Mouse (Mus musculus) liver, embryonic 13.5 days (tissue): ENCODE results near the gene Rpe65. TPM values are rescaled to one million over a fixed set of nuclear protein-coding genes. Genes with fewer than 3 reads are reported as not detected.

Source experiments
- ATAC-seq: fragments of 200-750 bp; cut with Nextera tagmentation; 2 replicates; pipeline ENCODE4 v1.8.0; 2017; ENCODE audit warnings: low read depth, mild to moderate bottlenecking, moderate number of reproducible peaks, moderate library complexity
- DNase-seq: peaks from one replicate; pipeline ENCODE4 v3.0.0; 2022
- H3K27ac ChIP-seq: fragments of 300-500 bp; sonication (generic); 2 replicates; pipeline ENCODE4 v1.5.1; 2015; ENCODE audit warnings: moderate library complexity, mild to moderate bottlenecking, inconsistent platforms
- H3K27me3 ChIP-seq: fragments of 300-500 bp; sonication (generic); 2 replicates; pipeline ENCODE4 v1.6.1; 2015; ENCODE audit warnings: mild to moderate bottlenecking, inconsistent platforms
- H3K36me3 ChIP-seq: fragments of 300-500 bp; sonication (generic); 2 replicates; pipeline ENCODE4 v1.6.1; 2015; ENCODE audit warnings: mild to moderate bottlenecking, inconsistent platforms
- H3K4me1 ChIP-seq: fragments of 300-500 bp; sonication (generic); replicated peaks from 2 replicates; pipeline ENCODE4 v1.6.1; 2015; ENCODE audit warnings: inconsistent platforms
- H3K4me2 ChIP-seq: fragments of 300-500 bp; sonication (generic); 2 replicates; pipeline ENCODE4 v1.6.1; 2015; ENCODE audit warnings: inconsistent platforms, mild to moderate bottlenecking, moderate library complexity
- H3K4me3 ChIP-seq: fragments of 300-500 bp; sonication (generic); replicated peaks from 2 replicates; pipeline ENCODE4 v1.5.1; 2015; ENCODE audit warnings: mild to moderate bottlenecking, inconsistent platforms
- H3K9ac ChIP-seq: fragments of 300-500 bp; sonication (generic); 2 replicates; pipeline ENCODE4 v1.6.1; 2015; ENCODE audit warnings: mild to moderate bottlenecking, inconsistent platforms
- H3K9me3 ChIP-seq: fragments of 300-500 bp; sonication (generic); replicated peaks from 2 replicates; pipeline ENCODE4 v1.6.1; 2016; ENCODE audit warnings: inconsistent platforms
- WGBS: fragments of 180-500 bp; shearing (Covaris S2); methylation state at CpG from one replicate; pipeline ENCODE4 v1.1.7; 2015; ENCODE audit not compliant: insufficient replicate concordance; 5-methylcytosine and 5-hydroxymethylcytosine counted together
- polyA plus RNA-seq: library from polyadenylated mRNA; unstranded; fragments of >200 nt; fragmentation: Nextera tagmentation; extraction: Ambion mirVana; gene quantifications from 2 replicates; pipeline ENCODE4 v1.2.1, GENCODE M21; 2015

Rpe65 gene
- not detected in 2 replicates for polyA plus RNA-seq

DNA sequence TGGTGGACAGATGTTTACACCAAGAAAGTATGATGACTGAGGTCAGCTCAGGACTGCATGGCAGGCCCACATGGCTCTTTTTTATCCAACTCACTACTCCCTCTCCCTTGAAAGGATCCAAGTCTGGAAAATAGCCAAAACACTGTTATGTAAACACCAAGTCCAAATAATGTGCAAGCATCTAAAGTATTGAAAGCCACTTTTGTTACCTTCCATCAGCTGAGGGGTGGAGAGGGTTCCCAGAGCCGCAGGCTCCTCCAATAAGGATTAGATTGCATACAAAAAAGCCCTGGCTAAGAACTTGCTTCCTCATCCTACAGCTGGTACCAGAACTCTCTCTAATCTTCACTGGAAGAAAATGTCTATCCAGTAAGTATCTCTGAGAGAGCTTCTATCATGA is at the start of gene Rpe65:
Gene Rpe65 (plus strand): TSS at position 301 of the 400 bp plus-strand sequence.
- no peaks in the 10 kb centered on the region for H3K4me1 ChIP-seq
- H3K9me3 ChIP-seq, result no peaks in the 10 kb centered on the region
- no peak within 1 kb of the TSS for H3K9ac ChIP-seq
- DNase-seq, result no peak
- H3K27me3 ChIP-seq, result no peaks in the 10 kb centered on the region
- 47% methylated on average over 1 of the region's 1 CpGs for WGBS
- no peak for ATAC-seq
- no peak within 1 kb of the TSS for H3K27ac ChIP-seq
- H3K4me3 ChIP-seq, result no peak within 1 kb of the TSS
- no peak within 1 kb of the TSS for H3K4me2 ChIP-seq
- H3K36me3 ChIP-seq, result no peaks in the 10 kb centered on the region

DNA sequence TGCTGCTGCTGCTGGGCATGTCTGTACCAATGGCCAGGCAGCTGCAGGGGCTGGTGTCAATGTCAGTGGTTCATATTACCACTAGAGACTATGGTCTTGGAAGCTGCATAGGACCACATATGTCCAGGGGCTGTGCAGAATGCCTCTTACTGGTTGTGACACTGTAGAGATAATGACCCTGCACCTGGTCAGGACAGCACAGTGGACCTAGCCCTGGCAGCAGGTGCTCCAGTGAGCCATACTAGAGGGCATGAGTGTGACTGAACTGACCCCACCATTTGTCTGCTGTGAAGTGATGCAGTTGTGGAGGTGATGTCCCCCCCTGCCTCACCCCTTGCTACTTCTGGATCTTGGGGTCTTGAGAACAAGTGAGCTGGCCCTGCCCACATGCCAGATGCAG is 48.8 kb upstream of the Rpe65 start:
- no peak overlapping the region for H3K9ac ChIP-seq
- no peaks in the 10 kb centered on the region for H3K4me1 ChIP-seq
- no peaks in the 10 kb centered on the region for H3K36me3 ChIP-seq
- ATAC-seq, result no peak
- H3K4me3 ChIP-seq, result no peak overlapping the region
- no peak overlapping the region for H3K27ac ChIP-seq
- H3K9me3 ChIP-seq, result no peaks in the 10 kb centered on the region
- no peak overlapping the region for H3K4me2 ChIP-seq
- no peaks in the 10 kb centered on the region for H3K27me3 ChIP-seq
- DNase-seq, result no peak

DNA sequence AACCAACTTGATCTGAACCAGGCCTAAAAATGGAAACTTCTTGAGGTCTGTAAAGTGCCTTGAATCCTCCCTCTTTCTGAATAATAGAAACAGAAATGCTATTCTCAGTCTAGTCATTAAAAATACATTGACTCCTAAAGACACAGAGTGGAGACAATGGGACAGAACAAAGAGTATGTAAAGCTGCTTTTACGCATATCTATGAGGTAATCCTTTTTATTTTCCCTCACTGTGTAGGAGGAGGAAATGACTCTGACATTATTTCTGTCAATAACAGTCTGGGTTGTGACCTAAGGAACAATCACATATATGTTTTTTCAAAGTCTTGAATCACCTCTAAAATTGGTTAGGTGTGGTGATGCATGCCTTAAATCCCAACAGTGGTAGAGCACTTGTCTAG is 16.0 kb downstream of the Rpe65 start:
- DNase-seq, result no peak
- no peaks in the 10 kb centered on the region for H3K36me3 ChIP-seq
- ATAC-seq, result no peak
- H3K4me2 ChIP-seq, result no peak overlapping the region
- 55% methylated on average over 1 of the region's 1 CpGs for WGBS
- H3K27ac ChIP-seq, result no peak overlapping the region
- H3K9ac ChIP-seq, result no peak overlapping the region
- H3K9me3 ChIP-seq, result no peaks in the 10 kb centered on the region
- no peaks in the 10 kb centered on the region for H3K27me3 ChIP-seq
- H3K4me1 ChIP-seq, result no peaks in the 10 kb centered on the region
- H3K4me3 ChIP-seq, result no peak overlapping the region

DNA sequence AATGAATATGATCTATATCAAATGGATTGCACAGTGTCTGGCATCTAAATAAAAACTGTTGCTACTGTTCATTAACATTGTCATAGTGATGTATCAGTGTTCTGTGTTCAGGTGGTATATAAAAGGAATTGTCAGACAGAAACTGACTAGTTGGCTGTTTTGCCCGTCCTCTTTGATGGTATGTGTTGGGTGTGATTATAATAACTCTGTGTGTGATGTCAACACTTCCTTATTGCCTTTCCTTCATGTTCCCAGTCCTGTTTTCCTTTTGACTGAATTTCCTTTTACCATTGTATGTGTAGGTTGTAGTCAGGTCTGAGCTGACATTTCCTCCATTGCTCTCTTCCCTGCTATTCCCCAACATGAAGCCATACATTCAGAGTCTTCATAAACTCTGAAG is 22.1 kb downstream of the Rpe65 start:
- DNase-seq (no peak), ATAC-seq (no peak)
- Histone ChIP-seq H3K27ac (no peak overlapping the region), H3K27me3 (no peaks in the 10 kb centered on the region), H3K4me2 (no peak overlapping the region), H3K9me3 (no peaks in the 10 kb centered on the region), H3K4me3 (no peak overlapping the region), H3K9ac (no peak overlapping the region), H3K4me1 (no peaks in the 10 kb centered on the region), H3K36me3 (no peaks in the 10 kb centered on the region)
- 46% methylated on average over 1 of the region's 1 CpGs for WGBS

DNA sequence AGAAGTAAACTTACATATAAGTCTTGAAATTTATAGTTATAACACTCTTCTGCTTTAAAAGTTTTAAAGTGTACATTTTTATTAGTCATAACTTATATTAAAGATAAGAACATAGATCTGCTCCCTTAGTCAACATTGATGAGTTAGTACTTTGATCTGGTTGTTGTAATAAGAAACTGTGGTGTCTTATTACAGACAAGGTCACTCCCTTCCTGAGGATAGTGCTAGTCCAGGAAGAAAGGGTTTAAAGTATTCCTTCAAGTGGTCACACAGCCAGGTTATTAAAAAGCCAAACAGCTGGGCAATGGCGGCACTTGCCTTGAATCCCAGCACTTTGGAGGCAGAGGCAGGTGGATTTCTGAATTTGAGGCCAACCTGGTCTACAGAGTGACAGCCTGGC is 25.0 kb downstream of the Rpe65 start:
- Histone ChIP-seq H3K4me1 (no peaks in the 10 kb centered on the region), H3K4me2 (no peak overlapping the region), H3K9me3 (no peaks in the 10 kb centered on the region), H3K36me3 (no peaks in the 10 kb centered on the region), H3K27me3 (no peaks in the 10 kb centered on the region), H3K27ac (no peak overlapping the region), H3K4me3 (no peak overlapping the region), H3K9ac (no peak overlapping the region)
- no peak for DNase-seq
- ATAC-seq, result no peak
- 50% methylated on average over 1 of the region's 1 CpGs for WGBS

DNA sequence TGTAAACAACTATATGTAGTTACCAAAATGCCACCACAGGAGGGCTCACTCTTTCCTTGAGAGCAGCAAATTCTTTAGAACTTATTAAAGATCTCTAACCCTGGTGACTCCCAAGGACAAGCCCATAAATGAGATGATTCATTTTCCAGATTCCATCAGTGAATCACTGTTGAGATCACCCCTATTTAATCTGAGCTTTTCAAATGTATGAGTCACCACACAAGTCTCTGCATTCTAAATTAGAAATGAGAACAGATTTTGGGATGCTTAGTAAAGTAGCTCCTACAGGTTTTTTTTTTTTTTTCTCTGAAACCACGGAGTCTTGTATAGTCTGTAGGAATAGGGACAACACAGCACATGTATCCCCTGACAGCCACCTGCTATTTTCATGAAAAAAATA is 61.8 kb downstream of the Rpe65 start:
- no peak overlapping the region for H3K4me2 ChIP-seq
- no peak overlapping the region for H3K4me3 ChIP-seq
- H3K27me3 ChIP-seq, result no peaks in the 10 kb centered on the region
- H3K9me3 ChIP-seq, result no peaks in the 10 kb centered on the region
- no peaks in the 10 kb centered on the region for H3K4me1 ChIP-seq
- no peak for ATAC-seq
- H3K27ac ChIP-seq, result no peak overlapping the region
- no peak for DNase-seq
- 44% methylated on average over 1 of the region's 1 CpGs for WGBS
- H3K9ac ChIP-seq, result no peak overlapping the region
- H3K36me3 ChIP-seq, result no peaks in the 10 kb centered on the region

DNA sequence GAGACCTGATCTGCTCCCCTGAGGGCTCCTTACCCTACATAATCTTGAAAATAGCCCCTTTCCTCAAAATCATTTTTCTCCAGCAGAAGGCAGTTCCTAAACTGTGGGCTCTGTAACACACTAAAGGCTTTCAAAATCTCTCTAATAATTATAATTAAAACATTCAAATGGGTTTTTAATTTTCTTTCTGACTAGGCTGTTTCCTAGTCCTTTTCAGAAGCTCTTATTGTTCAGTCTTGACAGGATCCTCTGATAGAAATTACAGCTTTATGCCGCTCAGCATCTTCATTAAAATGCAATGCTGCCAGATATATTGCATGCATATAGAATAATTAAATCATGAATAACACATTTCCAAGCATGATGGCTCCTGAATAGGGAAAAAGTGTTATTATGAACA is 64.4 kb downstream of the Rpe65 start:
- H3K4me3 ChIP-seq, result no peak overlapping the region
- no peaks in the 10 kb centered on the region for H3K36me3 ChIP-seq
- H3K27me3 ChIP-seq, result no peaks in the 10 kb centered on the region
- H3K9me3 ChIP-seq, result no peaks in the 10 kb centered on the region
- no peak overlapping the region for H3K4me2 ChIP-seq
- 75% methylated on average over 1 of the region's 1 CpGs for WGBS
- H3K9ac ChIP-seq, result no peak overlapping the region
- no peaks in the 10 kb centered on the region for H3K4me1 ChIP-seq
- DNase-seq (no peak), ATAC-seq (no peak)
- H3K27ac ChIP-seq, result no peak overlapping the region

Other genes starting within 250 kb of the Rpe65 start
- 24.0 and 33.8 TPM in 2 replicates for gene Depdc1a, start 103.7 kb upstream of the Rpe65 start, polyA plus RNA-seq
- gene Wls, start 240.5 kb downstream of the Rpe65 start, polyA plus RNA-seq, result 9.3 and 10.2 TPM in 2 replicates